Mouse (Mus musculus): ENCODE data around the gene Sctr.

Sctr gene

DNA sequence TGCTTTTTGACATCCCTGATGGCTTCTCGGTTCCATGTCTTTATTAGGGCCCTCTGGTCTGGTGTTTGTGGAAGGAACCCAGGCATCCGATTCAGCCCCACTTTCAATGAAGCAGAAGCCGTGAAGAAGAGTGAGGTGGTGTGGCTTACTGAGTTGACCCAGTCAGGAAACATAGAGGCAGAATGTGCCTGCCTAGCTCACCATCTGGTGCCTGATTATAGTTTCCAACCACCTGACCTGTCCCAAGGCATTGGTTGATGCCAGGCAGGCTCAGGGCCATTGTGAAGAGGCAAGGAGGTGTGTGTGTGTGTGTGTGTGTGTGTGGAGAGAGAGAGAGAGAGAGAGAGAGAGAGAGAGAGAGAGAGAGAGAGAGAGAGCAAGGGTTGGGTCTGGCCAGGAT, 23.8 kb downstream of the Sctr start:
- DNase-seq: no peak

DNA sequence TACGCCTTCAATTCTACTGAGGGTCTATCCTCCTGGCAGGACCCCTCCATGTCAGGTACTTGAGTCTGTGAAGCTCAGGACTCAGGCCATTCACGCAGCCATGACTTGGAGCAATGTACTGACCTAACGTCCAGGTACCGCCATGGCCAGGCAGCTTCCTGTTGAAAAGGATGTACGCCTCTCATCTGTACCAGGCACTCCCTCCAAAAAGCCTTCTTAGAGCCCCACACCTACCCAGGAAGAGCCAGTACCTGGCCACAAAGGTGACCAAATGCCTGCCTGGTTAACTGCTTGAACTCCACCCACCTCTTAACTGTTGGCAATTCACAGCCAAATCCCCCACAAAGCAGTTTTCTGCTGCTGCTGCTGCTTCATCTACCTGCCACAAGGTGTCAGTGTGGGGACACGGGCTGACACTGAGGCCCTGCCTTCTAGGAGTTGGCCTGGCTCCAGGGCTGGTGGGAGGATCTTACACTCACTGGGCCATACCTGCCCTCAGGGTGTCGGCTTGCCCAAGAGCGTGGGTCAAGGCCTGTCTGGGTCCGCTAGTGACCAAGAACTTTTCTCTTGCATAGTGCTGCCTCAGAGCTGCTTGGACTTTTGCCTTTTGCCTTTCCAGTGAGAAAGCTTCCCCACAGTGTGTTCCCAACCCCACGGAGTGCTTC, 26.2 kb downstream of the Sctr start:
- peak; percentile 51 for DNase-seq

DNA sequence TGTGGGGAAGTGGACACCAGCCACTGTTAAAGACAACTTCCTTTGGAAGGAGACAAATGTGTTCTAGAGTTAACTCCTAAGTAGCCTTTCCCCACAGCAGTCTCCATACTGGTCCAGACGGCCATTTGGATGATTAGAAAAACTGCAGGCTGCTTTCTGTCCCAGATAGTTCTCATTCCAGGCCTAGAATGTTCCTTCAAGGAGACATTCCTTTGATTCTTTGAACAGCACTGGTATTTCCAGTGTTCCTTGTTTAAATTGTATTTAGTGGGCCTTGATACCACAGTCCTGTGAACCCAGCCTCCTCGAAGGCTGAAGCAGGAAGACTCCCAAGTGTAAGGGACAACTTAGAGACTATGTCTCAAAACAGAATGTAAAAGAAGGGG, 26.8 kb downstream of the Sctr start:
- no peak for DNase-seq

DNA sequence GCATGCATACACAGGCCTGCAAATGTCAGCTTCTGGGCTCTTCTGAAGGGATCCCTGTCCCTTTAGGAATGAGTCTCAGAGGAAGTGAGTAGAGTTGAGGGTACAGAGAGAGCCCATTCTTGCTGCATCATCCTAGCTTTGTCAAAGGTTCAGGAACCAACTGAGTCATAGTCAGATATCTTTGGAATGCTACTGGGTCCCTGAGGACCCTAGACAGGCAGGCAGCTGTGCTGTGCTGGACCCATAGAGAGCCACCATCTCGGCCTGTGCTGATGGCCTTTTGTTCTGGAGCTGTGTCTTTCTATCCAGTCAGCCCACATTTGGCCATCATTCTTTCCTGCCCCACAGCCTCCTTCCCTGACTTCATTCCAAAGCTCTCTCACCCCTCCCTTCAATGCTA, 28.1 kb downstream of the Sctr start:
- DNase-seq: no peak

DNA sequence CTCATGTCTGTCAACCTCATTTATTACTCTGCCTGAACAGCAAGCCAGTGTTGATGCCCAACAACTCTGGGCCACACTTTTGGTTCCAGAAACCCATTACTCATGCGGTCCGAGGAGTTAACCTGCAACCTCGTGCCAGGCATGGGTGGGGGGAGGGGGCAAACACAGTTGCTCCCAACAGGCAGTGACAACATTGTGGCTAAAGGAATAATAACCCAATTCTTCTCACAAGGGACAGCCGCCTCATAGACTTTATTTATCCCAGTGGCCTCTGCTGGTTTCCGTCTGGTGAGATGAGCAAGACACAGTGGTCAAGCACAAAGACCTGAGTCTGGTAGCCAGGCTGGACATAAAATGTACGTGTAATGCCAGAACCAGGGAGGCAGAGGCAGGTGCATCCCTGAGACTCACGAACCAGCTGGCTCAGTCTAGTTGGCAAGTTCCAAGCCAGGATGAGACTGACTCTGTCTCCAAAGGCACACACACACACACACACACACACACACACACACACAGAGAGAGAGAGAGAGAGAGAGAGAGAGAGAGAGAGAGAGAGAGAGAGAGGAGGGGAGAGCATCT, 28.9 kb downstream of the Sctr start:
- DNase-seq: no peak

DNA sequence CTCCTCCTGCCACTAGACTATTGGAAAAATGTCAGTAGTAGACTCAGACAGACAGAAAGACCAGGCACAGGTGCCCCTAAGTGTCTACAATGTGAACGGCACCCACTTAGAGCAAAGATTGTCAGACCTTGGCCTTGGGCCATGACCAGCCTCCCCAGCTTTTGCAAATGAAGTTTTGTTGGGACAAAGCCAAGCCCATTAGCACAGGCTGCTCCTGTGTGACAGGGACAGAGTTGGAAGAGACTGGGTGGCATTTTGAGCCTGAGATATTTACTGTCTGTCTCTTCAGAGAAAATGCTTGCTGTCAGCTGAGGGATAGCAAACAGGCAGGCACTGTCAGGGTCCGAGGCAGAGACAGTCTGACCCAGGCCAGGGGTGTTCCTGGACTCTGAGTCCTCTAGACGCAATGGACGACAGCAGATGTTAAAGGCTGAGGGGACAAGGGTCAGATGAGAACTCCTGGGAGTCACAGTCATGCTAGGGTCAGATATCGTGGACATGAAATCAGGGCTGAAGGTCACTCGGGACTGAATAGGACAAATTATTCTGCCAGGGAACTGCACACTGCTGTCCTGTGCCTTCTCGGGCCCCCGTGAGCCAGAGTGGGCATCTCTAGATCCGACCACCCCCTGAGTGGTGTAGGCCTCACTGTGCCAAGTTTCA, 30.5 kb downstream of the Sctr start:
- no peak for DNase-seq

DNA sequence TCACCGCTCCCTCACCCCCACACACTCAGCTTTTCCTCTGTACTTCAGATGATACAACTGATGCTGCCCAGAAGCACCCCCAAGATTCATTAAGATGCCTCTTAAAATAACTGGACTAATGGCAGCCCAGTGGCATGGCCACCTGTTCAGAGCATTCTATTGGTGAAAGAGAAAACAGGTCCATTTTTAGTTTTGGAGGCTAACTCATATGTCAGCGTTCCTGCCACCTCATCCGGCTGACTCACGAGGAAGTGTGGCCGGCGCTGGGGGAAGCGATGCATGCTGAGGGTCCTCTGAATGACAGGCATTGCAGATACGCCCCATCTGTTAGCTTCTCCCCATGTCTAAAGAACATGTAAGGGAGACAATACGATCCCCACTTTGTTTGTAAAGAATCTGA, 31.9 kb downstream of the Sctr start:
- DNase-seq: no peak

DNA sequence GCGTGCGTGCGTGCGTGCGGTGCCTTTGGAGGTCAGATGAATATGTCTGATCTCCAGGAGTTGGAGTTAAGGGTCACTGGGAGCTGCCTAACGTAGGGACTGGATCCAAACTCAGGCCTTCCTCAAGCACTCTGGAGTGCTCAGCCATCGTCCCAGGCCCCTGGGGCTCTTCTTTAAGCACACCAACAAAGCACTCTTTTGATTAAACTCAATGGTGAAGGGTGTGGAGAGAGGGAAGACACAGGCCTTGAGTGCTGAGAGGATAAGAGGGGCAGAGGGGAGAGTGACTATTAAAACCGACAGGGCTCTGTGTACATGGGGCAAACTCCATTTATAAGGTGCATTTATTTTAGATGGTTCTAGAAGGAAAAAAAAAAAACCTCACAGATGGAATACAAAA, 35.7 kb downstream of the Sctr start:
- DNase-seq: no peak

DNA sequence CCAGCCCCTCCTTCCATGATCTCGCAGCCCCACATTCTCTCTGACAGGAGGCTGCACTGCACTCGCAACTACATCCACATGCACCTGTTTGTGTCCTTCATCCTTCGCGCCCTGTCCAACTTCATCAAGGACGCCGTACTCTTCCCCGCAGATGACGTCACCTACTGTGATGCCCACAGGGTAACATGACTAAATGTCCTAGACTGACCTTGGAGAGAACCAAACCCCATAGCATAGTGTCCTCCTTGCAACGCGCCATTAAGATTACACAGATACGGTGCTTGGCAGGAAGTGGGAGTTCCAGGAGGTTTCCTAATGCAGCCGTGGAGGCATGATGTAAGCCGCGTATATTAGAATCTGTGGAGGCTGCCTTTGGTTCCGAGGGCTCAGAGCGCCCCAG, 37.9 kb downstream of the Sctr start:
- no peak for DNase-seq

DNA sequence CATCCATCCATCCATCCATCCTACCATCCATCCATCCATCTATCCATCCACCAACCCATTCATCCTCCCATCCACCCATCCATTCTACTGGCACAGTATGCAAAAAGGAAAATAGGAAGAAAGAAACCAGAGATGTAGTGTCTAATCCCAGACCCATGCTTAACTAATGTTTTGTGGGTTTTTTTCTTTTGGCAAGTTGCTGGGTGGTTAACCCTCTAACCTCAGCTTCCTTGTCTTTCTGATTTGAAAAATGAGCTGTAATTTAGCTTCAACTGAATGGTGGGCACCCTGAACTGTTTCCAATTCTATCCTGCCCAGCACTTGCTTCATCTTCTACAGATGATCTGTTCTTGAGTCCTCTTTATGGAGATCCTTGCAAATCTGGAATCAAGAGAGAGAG, 40.6 kb downstream of the Sctr start:
- no peak for DNase-seq

DNA sequence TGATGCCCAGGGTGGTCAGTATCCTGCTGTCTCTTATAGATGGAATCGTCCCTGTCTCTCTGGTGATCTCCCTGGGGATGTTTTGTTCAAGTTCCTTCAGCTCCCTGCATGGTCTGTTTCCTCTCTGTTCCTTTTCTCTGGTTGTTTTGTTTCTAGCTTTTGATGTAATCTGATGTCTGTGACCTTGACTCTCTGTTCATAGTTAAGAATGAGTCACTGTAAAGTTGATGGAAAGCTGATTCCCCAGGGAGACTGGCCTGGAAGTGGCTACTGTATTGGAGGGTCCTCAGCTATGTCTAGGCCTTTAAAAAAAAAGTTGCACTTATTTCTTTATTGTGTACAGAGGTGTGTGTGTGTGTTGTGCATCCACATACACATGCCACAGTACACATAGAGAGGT, 44.4 kb downstream of the Sctr start:
- DNase-seq: no peak

DNA sequence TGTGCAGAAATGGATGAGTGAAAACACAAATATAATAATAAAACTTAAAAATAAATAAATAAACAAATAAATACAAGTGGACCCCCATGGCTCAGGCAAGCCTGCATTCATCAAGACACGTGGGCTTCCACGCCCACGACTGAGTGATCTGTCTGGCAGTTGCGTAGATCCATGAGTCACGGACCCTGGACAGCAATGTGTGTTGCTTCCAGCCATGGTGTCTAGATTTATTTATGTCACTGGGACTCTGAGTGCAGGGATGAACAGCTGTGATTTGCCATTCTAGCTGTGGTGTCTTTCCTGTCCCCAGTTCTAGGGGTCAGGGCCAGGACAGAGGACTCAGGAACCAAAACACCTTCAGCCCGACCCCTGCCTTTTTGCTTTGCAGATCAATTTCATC, 48.3 kb downstream of the Sctr start:
- DNase-seq: no peak

DNA sequence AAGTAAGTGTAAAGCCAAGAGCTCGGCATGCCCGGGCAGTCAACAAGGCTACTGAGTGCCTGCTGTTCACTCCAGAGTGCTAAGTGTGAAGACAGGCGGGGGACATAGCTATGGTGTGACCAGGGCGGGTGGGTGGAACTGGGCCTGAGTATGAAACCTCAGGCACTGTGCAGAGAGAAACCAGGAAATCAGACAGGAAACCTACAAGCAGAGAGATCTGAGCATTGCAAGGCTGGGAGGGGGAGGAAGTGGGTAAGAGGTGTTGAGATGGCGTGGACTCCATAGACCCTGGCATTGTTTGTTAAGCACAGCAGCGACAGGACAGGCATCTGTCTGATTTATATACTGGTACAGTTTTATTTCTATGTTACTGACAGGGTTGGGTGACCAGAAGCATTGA, 48.8 kb downstream of the Sctr start:
- DNase-seq: peak; percentile 40

DNA sequence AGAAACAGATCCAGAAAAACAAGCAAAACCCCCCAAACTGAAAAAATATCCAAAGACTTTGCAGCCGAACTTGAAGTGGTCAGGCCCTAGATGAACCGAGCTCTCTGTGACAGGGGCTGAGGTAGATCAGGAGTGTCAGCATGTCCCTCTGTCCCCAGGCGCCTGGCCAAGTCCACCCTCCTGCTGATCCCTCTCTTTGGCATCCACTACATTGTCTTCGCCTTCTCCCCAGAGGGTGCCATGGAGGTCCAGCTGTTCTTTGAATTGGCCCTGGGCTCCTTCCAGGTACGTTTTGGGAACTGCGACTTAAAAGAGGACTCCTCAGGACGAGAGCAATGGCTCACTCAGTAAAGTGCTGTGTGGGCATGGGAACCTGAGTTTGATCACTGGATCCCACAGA, 49.5 kb downstream of the Sctr start:
- DNase-seq: no peak

DNA sequence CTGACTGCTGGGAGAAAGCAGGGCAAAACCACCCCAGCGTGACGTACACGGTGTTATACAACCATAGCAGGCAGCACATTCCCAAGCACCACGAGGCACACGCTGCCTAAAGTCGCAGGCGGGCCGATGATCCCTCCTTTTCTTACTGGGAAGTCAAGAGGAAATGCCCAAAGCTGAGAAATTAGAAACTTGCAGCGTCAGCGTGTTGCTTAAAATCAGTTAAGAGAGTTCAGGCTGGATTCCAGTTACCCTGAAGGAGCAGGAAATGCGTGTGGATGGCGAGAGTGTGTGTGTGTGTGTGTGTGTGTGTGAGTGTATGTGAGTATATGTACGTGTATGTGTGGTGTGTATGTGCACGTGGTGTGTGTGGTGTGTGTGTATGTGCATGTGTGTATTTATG, 50.4 kb downstream of the Sctr start:
- DNase-seq: no peak

DNA sequence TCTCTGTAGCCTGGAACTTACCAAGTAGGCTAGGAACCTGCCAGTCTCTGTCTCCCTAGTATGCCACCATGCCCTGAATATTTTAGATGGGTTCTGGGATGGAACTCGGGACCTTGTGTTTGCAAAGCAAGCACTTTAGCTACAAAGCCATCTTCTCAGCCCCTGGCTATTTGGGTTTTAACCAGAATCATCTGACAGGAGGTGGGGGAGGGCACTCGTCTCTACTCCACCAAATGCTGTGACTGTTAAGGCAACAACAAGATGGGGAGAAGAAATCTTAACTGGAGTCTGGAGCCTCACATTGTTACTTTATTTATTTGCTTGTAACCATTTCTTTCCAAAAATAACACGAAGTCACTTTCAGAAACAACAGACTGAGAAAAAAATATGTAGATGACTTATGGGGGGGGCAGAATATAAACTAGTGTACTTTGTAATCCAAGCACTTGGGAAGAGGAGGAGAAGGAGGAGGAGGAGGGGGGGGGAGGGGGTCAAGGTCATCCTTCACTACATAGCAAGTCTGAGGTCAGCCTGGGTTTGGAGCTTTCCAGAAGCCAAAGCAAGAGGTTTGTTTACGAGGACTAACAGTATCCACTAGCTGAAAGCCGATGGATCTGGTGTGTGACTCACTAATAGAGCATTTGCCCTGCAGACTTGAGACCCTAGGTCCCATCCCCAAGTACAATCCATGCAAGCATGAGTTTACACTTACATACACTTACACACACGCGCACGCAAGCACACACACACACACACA, 51.2 kb downstream of the Sctr start:
- no peak for DNase-seq

DNA sequence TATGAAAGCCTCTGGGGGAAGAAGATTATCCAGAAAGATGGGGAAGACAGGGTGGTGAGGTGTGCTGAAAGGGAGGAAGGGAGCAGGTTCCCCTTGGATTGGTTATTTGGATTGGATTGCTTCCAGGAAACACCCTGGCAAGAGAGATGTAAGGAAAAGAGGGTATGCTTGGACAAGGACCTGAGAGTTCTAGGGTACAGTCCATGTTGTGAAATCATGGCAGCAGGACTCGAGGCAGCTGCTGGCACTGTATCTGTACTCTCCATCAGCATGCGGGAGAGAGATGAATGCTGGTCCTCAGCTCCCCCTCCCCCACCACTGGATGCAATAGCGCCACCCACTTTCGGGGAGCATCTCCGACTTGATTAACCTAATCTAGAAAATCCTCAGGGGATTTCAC, 54.0 kb downstream of the Sctr start:
- DNase-seq: no peak

DNA sequence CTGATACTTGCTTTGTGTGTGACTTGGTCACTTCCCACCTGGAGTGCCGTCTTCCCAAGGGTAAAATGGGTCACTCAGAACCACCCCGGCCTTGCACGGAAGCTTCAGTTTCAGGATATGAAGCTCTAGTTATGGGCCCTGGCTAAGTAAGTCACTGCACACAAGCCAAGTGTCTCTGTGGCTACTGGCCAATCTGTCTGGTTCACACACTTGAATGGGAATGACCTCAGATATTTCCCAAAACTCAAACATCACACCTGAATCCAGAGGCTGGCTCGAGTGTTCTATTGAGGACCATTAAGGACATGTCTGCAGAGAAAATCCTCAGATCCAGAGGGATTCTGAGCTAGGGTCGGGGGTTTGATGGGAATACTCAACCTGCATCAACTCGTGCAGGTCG, 55.5 kb downstream of the Sctr start:
- DNase-seq: no peak

DNA sequence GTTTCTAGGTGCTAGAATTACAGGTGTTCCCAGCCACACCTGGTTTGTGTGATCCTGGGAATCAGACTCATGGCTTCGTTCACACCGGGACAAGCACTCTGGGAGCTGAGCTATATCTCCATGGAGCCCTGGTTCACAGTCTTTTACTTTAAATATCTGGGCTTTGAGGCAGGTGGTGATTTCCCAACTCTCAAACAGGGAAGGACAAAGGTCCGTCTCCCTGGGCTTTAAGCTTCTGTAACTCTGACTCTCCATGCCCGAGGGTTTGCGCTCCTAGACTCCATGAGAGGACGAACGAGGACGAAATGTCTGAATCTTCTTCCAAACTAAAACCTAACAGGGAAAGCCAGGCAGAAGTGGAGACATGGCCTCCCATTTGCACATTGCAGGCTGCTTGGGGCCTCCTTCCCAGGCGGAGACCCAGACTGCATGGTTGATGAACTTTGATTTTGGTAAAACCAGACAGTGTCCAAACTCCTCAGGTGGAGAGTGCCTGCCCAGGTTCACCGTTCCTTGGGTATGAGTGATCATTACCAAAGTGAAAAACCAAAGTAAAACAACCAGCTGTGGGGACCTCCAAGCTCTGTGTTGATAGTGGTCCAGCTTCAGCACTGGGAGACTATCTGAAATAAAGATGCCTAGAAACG, 57.5 kb downstream of the Sctr start:
- DNase-seq: no peak

DNA sequence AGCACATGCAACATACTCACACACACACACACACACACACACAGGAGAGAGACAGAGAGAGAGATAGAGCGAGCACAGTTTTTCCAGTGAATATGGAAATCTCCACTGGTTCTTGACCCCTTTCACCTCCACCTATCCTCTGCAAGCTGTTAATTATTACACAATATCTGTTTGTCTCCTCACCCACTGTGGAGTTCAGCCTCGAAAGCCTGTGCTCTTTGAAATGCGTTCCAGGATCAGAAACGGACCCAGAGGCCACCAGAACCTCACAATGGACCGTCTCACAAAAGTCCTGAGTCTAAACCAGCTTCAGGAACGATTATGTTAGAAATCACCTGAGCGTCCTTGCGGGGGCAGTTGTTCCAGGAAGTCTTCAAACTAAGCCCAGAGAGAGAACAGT, 59.5 kb downstream of the Sctr start:
- DNase-seq: no peak

DNA sequence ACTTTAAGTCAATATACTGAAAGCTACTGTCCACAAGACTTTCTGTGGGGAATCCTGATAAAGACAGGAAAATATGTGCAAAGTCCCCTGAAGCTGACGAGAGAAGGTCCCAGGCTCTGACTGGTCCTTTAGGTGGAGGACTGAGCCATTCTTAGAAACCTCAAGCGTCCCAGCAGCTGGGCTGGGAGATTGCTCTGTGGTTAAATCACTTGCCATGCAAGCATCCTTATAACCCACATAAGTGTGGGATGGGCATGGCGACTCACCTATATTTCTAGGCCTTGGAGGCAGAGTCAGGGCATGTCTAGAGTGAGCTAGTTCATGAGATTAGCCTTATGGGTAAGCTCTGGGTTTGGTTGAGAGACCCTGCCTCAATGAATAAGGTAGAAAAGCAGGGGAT, 59.9 kb downstream of the Sctr start:
- no peak for DNase-seq

DNA sequence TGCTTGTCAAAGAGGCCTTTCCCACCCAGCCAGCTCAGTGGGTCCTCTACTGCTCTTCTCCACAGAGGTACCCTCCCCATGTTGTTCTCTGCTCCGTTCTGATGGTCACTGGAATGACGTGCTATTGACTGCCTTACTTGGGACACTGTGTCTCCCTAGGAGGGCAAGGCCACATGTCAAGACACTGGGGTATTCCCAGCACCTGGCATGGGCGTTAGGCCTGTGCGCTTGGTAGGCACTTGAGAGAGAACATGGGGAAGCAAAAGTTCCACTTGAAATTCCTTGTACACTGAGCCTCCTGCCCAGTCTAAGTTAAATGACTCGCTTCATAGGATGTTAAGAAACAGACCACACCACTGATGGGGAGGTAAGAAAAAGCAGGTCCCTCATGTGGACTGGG, 62.4 kb downstream of the Sctr start:
- DNase-seq: no peak

DNA sequence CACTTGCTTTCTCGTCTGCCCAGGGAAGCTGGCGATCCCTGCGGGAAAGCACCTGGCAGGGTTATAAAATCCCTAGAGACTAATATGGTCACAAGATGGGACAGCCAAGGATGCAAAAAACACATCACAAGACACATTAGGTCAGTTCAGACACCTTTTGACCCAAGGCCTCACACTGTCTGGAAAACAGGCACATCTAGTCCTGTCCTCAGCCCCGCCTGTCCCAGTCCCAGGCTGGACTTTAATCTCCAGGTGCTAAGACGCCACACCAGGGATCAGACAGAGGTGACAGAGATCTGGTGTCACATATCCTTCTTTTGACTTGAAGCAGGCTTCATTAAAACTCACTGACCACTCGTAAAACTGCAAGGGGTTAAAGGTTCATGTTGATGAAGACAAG, 63.5 kb downstream of the Sctr start:
- no peak for DNase-seq

DNA sequence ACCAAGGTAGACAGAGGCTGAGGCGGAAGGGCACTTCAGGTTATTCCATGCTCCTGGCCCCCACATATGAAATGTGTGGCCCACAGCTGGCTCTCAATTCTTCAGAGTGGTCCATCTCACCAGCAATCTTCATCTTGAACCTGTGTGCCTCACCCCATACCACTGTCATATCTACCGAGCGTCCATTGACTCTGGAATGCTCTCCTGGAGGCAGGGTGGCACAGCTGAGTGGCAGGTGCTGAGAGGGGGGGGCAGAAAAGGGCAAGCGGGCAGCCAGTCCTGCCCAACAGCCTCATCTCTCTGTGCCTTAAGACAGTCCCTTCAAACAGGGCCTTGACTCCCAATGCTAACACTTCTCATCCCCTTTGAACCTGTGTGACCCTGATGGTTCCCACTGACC, 64.4 kb downstream of the Sctr start:
- DNase-seq: no peak

Measured in thymus, postnatal 14 days (tissue).